Mouse (Mus musculus): ENCODE measurements at regions not wholly inside any gene's neighbourhood (a gene's known extent, or its start where the extent isn't known, plus 50 kb on each side); places are given as distances from the start of the nearest gene placed in this dataset. TPM values are rescaled to one million over a fixed set of nuclear protein-coding genes. Genes with fewer than 3 reads are reported as not detected.
A peak's percentile ranks its signal among the peaks of the same experiment; 100 is the strongest.

DNA sequence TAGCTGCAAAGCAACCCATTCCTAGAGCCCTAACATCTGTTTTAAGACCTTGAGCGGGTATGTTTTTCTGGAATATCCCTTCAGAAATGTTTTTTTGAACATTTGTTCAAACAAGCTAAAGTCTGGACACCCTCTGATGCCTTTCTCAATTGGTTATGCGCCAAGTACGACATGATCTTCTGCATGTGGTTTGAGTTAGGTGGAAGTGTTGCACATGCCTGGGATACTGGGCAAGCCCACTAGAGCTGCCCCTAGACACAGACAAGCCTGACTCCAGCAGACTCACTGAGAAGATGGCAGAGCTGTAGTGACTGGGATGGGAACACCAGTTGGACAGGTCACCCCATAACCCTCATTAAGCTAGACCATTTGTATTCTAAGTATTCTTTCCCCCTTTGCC, 153.2 kb upstream of the Cypt2 start:
- 71% methylated on average over 3 of the region's 3 CpGs for whole genome bisulfite sequencing

DNA sequence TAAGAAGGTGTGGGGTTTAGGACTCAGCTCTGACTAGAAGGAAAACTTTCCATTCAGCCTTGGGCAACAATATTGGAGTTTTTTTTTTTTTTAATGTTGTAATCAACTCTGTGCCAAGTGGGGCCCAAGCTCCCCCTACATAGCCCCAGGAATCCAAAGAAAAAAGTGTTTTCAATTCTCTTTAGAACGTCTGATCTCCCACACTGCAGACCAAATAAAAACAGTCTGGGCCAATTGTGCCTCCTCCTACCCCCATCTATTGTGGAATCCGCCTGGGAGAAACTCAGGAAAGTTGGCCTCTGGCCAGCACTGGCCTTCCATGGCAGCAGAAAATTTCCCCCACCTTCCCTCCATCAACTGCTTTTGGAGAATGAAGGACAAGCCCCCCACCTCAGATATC, 133.3 kb upstream of the Cypt2 start:
- no peaks in the 10 kb centered on the region for H3K4me1 ChIP-seq
- ATAC-seq (ENCODE audit: low FRiP score), result no peak
- no peak overlapping the region for H3K27ac ChIP-seq (replicated peaks)
- H3K9ac ChIP-seq (replicated peaks), result no peak overlapping the region
- peaks cover 15% of the 10 kb centered on the region; the same call in 1 of the 2 replicates for H3K27me3 ChIP-seq (replicated peaks)
- H3K9me3 ChIP-seq (replicated peaks), result no peaks in the 10 kb centered on the region
- 31% methylated on average over 2 of the region's 2 CpGs for WGBS
- no peaks in the 10 kb centered on the region for H3K36me3 ChIP-seq
- no peak overlapping the region for H3K4me3 ChIP-seq (replicated peaks)
- no peak overlapping the region for H3K4me2 ChIP-seq

More for the DNA sequence above, 153.2 kb upstream of the Cypt2 start:
- Histone ChIP-seq H3K9me3 (replicated peaks) (no peaks in the 10 kb centered on the region), H3K9ac (replicated peaks) (no peak overlapping the region), H3K27ac (replicated peaks) (no peak overlapping the region), H3K4me1 (no peaks in the 10 kb centered on the region), H3K27me3 (replicated peaks) (peaks cover 3% of the 10 kb centered on the region; the same call in 1 of the 2 replicates), H3K4me3 (replicated peaks) (no peak overlapping the region), H3K4me2 (no peak overlapping the region), H3K36me3 (no peaks in the 10 kb centered on the region)
- ATAC-seq (ENCODE audit: low FRiP score), result no peak

DNA sequence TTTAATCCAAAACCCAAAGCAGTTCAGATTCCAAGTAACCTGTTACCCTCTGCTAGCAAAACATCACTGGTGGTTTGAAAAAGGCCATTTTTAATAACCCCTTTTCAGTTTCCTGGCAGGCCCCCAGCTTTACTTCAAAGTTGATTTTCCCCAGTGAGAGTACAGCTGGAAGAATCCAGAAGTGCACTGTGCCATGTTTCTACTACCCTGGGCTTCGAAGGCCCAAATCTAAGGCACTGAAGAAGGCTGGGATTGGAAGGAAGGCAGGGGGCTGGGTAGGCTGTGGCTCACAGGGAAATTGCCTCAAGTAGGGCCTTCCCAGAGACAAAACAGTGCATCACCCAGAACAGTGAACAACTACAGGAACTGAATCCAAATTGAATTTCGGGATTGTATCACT, 131.6 kb upstream of the Cypt2 start:
- ATAC-seq (ENCODE audit: low FRiP score), result no peak
- Histone ChIP-seq H3K4me2 (no peak overlapping the region), H3K4me1 (no peaks in the 10 kb centered on the region), H3K27me3 (replicated peaks) (peaks cover 15% of the 10 kb centered on the region; the same call in 1 of the 2 replicates), H3K27ac (replicated peaks) (no peak overlapping the region), H3K9ac (replicated peaks) (no peak overlapping the region), H3K9me3 (replicated peaks) (no peaks in the 10 kb centered on the region), H3K4me3 (replicated peaks) (no peak overlapping the region), H3K36me3 (no peaks in the 10 kb centered on the region)
- WGBS, result 86% methylated on average over 2 of the region's 2 CpGs

DNA sequence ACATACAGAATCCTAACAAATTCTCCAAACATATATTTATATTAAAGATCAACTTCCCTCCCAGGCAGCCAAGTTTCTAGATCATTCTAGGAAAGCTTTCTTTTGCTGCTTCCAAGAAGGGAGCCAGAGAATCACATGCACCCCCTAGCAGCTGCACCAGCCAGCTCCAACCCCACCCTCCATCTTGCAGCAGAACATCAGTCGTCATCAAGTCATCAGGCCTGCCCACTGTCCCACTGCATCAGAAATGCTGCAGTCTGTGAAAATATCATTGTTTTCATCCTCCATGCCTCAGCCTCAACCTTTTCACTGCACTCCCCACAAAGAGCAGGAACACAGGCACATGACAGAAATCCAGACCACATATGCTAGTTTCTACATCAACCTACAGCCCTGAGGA, 109.1 kb upstream of the Cypt2 start:
- peaks cover 11% of the 10 kb centered on the region; the same call in 1 of the 2 replicates for H3K27me3 ChIP-seq (replicated peaks)
- H3K4me2 ChIP-seq, result peak overlapping the region; percentile 53
- peak overlapping the region; percentile 44 for H3K9ac ChIP-seq (replicated peaks)
- peak overlapping the region; percentile 91 for H3K27ac ChIP-seq (replicated peaks)
- 40% methylated on average over 1 of the region's 1 CpGs for WGBS
- ATAC-seq (ENCODE audit: low FRiP score), result peak; percentile 51; the same call in 1 of the 2 replicates
- no peaks in the 10 kb centered on the region for H3K36me3 ChIP-seq
- H3K4me1 ChIP-seq, result peaks cover 3% of the 10 kb centered on the region; the same call in 1 of the 2 replicates
- H3K9me3 ChIP-seq (replicated peaks), result no peaks in the 10 kb centered on the region
- H3K4me3 ChIP-seq (replicated peaks), result peak overlapping the region; percentile 43

DNA sequence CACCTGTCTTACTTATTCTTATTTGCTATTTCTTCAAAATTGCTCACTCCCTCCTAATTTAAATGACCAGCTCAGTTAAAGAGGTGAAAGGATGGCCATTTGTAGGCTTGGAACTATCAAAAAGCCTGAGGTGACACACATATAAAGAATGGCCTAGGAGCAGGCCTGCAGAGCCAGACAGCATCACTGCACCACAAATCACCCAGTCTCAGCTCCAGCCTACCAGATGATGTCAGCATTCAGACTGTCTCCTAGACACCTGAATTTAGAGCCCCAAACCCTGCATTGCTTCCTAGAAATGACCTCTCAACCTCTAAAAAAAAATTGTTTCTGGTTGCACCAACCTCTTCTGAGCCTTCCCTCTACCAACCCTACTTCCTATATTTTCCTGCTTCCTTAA, 108.5 kb upstream of the Cypt2 start:
- Histone ChIP-seq H3K27ac (replicated peaks) (peak overlapping the region; percentile 91), H3K27me3 (replicated peaks) (peaks cover 11% of the 10 kb centered on the region; the same call in 1 of the 2 replicates), H3K4me3 (replicated peaks) (peak overlapping the region; percentile 43), H3K4me1 (peaks cover 3% of the 10 kb centered on the region; the same call in 1 of the 2 replicates), H3K9ac (replicated peaks) (peak overlapping the region; percentile 44), H3K36me3 (no peaks in the 10 kb centered on the region), H3K9me3 (replicated peaks) (no peaks in the 10 kb centered on the region), H3K4me2 (peak overlapping the region; percentile 53)
- peak; percentile 75 for ATAC-seq (ENCODE audit: low FRiP score)

DNA sequence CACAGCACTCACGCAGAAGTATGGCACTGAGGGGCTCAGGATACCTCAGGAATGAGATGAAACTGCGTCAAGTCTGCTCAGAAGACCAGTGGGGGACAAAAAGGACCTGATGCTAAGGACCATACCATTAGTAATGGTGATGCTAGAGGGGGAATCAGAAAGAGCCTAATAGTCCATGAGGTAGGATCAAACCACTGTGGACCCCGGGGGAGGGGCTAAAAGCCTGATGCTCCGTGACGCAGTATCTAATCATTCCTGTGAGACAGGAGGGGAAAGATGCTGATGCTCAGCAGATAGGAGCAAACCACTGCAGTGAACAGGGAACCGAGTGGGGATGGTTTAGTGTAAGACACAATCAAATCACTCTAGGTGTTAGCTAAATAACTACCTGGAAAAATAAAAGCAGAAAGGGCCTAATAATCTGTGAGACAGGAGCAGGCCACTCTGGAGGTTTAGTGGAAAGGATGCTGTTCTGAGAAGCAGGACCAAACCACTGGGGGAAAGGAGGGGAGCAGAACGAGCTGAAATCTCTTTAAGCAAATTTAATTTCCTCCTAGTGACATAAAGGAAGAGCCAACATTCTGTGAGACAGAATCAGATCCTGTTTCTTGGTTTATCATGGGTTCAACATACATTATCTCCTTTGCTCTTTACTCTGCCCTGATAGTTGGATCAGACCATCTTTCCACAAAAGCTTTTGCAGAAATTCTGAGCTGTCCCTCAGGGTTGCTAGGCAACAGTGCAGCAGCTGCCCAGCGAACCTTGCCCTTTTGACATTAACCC, 107.7 kb upstream of the Cypt2 start:
- ATAC-seq (ENCODE audit: low FRiP score), result peak; percentile 96
- Histone ChIP-seq H3K9me3 (replicated peaks) (no peaks in the 10 kb centered on the region), H3K4me1 (peaks cover 3% of the 10 kb centered on the region; the same call in 1 of the 2 replicates), H3K36me3 (no peaks in the 10 kb centered on the region), H3K4me2 (peak overlapping the region; percentile 53), H3K27ac (replicated peaks) (peak overlapping the region; percentile 91), H3K27me3 (replicated peaks) (peaks cover 11% of the 10 kb centered on the region; the same call in 1 of the 2 replicates), H3K4me3 (replicated peaks) (peak overlapping the region; percentile 43), H3K9ac (replicated peaks) (peak overlapping the region; percentile 44; the same call in 1 of the 2 replicates)
- WGBS, result 24% methylated on average over 8 of the region's 8 CpGs

DNA sequence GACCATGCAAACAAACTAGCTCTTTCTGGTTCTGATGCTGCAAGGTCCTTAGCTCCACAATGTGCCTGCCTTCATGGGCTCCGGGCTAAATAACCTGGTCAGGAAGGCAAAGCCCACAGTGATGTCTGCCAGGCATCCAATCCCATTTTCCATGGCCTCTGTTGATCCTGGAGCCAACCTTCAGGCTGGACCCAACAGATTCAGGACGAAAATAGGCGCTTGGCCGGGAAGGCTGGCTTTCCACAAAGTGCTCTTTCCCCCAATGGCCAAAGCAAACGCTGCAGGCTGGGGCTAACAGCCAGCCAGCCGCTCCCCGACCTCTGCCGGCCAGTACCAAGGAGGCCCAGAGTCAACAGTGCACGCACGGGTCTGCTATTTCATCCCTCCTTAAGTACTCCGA, 106.3 kb upstream of the Cypt2 start:
- no peak overlapping the region for H3K9ac ChIP-seq (replicated peaks)
- 57% methylated on average over 11 of the region's 11 CpGs for WGBS
- no peak overlapping the region for H3K4me3 ChIP-seq (replicated peaks)
- H3K4me2 ChIP-seq, result no peak overlapping the region
- H3K36me3 ChIP-seq, result no peaks in the 10 kb centered on the region
- peaks cover 3% of the 10 kb centered on the region; the same call in 1 of the 2 replicates for H3K4me1 ChIP-seq
- H3K9me3 ChIP-seq (replicated peaks), result no peaks in the 10 kb centered on the region
- no peak for ATAC-seq (ENCODE audit: low FRiP score)
- H3K27ac ChIP-seq (replicated peaks), result no peak overlapping the region
- H3K27me3 ChIP-seq (replicated peaks), result peaks cover 11% of the 10 kb centered on the region; the same call in 1 of the 2 replicates

DNA sequence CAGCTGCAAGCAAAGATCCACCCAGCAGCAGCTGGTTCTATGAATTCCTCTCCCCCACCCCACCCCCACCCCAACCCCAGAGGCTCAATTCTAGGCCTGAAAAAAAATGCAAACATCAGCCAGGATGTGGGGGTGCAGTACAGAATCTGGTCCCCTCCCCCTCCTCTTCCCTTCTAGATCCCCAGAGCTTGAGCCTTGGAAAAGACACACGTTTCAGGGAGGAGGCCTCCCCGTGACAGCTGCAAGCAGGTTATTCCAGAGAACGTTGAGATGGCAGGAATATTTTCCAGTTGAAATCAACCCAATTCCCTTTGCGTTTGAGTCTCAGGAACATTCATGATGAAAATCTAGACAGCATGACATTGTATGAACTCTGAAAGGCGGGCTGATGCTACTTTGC, 86.2 kb upstream of the Cypt2 start:
- Histone ChIP-seq H3K27ac (replicated peaks) (no peak overlapping the region), H3K27me3 (replicated peaks) (peaks cover 4% of the 10 kb centered on the region; the same call in 1 of the 2 replicates), H3K9ac (replicated peaks) (no peak overlapping the region), H3K9me3 (replicated peaks) (no peaks in the 10 kb centered on the region), H3K36me3 (no peaks in the 10 kb centered on the region), H3K4me2 (no peak overlapping the region), H3K4me1 (no peaks in the 10 kb centered on the region), H3K4me3 (replicated peaks) (no peak overlapping the region)
- WGBS, result 76% methylated on average over 5 of the region's 5 CpGs
- ATAC-seq (ENCODE audit: low FRiP score), result no peak

DNA sequence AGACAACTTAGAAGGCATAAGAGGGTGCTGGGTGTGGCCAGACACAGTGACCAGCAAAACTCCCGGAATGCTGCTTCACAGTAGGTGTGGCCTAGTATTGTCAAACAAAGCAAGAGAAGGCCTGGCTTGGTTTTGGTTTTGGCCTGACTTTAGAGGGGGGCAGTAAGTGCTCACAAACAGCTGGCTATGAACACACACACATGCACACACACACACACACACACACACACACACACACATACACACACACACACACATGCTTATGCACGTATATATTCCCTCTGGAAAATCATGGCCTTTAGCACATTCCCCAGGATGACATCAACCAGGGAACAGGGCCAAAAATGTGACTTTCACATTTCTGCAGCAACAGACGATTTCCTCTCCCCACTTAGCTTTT, 78.6 kb upstream of the Cypt2 start:
- 74% methylated on average over 3 of the region's 3 CpGs for WGBS
- no peaks in the 10 kb centered on the region; the same call in 1 of the 2 replicates for H3K27me3 ChIP-seq (replicated peaks)
- no peaks in the 10 kb centered on the region for H3K36me3 ChIP-seq
- H3K4me2 ChIP-seq, result no peak overlapping the region
- no peaks in the 10 kb centered on the region for H3K4me1 ChIP-seq
- H3K9ac ChIP-seq (replicated peaks), result no peak overlapping the region
- no peaks in the 10 kb centered on the region for H3K9me3 ChIP-seq (replicated peaks)
- ATAC-seq (ENCODE audit: low FRiP score), result no peak
- no peak overlapping the region for H3K4me3 ChIP-seq (replicated peaks)
- no peak overlapping the region for H3K27ac ChIP-seq (replicated peaks)

MicroRNAs encoded in the stretch of these regions (microRNA counts, 519-probe panel; counts per million panel counts)
- microRNA mmu-miR-325, result not detected

Small RNA genes in the stretch of these regions (microRNA-seq; reads per million reads assigned to microRNA genes)
- gene Mir325, result 388 reads per million, percentile 70 among the genes with 10 or more reads in this experiment

Data from neural tube, embryonic 15.5 days (tissue).